Mouse (Mus musculus) NIH3T3 (cell line): ENCODE measurements at regions not wholly inside any gene's neighbourhood (a gene's known extent, or its start where the extent isn't known, plus 50 kb on each side); places are given as distances from the start of the nearest gene placed in this dataset.
"Not testable (repeated sequence)": the region's sequence is repeated elsewhere in the genome, so short reads cannot be mapped to it uniquely, and the experiment has no call there.

ENCODE experiments used
- DNase-seq: peaks from one replicate; pipeline ENCODE4 v3.0.0-alpha.2; 2012; ENCODE audit warnings: low read depth

DNA sequence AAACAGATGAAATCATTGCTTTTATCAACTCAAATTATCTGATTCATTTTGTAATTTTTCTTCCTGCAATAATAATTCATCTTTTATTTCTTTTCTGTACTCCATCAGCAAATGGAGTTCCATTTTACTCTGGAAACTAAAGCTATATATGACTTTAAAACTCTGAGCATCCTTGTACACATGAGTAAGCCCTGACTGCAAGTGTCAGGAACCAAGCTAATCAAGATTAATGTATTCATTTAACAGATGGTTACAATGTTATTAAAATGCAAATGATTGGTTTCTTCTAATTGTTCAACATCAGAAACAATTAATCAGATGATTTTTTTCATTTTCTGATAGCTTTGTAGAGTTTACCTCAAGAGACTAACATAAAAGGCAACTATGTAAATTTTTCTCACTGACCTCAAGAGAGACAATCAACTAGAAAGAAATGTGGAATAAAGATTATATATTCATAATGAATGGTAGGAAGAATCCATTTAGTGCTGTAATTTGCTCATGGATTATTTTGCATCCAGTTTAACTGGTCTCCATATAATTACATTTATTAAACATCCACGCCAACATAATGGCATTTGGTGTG is 1064.5 kb downstream of the Basp1 start:
- DNase-seq = no peak

DNA sequence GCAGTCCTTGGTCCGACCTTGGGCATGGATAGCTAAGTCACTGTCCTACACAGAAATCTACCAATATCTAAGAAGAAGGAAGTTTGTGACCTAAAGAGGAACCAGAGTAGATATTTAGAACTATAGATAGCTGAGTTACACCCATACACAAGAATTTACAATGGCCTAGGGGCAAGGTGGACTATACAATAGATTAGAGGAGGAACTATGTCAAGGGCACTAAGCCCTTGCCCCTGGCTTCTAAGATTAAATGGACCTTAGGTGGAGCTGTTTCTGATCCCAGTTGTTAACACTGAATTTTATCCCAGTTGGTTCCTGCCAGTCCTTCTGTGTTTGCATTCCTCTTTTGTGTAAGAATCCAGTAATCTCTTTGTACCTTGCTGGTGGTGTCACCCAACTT is 1077.7 kb downstream of the Basp1 start:
- DNase-seq = not testable (repeated sequence)

DNA sequence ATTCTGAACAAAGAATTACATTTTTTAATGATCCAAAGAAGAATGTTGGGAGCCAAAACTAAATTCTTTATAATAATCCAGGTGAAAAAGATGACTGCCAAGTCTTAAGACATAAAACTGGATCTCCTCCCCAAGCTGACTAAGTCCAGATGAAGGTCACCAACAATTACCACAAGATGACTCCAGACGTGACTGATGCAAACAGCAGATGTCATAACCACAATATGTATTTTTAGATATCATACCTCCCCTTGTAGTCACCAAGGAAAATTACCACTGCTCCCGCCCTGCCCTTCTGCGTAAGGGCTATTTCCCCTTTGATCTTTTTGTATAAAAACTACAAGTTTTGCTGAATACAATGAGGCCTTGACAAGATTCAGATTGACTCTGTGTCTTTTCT is 1110.4 kb downstream of the Basp1 start:
- DNase-seq = not testable (repeated sequence)

DNA sequence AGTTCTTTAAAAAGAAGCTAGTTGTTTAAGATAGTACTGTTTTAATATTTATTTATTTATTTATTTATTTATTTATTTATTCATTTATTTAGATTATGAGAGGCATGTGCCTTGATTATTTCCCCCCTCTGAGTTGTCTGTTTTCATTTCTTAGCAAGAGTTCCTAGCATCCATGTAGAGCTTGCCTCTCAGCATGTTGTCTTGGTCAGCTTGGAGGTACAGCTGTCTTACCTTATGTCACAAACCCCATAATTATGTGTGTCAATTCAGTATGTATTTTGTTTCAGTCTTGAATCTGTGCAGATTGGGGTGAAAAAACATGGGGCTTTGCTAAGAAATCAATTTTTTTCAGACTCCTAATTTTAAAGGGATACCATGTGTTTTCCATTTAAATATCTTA is 1116.3 kb downstream of the Basp1 start:
- no peak for DNase-seq

DNA sequence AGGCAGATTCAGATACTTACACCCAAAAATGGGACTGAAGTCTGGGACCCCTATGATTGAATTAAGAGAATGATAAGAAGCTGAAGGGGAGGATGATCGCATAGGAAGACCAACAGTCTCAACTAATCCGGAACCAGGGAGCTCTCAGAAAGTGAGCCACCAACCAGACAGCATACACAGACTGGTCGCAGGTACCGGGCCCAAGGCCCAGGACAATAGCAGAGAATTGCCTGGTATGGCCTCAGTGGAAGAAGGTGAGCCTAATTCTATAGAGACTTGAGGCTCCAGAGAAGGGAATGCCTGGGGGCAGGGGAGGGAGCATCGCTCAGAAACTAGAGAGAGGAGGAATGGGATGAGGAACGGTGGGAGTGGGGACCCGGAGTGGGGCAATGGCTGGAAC is 1116.8 kb downstream of the Basp1 start:
- no peak for DNase-seq

DNA sequence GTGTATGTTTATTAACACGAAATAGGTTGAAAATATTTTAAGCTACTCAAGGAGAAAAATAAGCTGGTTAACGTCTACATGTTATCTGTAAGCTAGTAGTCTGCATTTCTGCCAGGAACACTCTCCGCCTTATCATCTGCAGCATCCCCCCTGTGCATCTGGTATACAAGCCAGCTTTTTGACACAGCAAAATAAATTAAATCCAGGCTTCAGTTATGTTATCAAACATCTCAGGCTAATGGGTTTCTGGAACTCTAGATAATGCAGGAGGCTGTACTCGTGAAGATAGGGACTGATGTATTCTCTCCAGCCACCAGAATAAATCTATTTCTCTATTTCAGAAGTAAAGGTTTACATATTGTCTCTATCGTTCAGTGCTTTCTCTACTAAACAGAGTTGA is 1138.5 kb downstream of the Basp1 start:
- DNase-seq = no peak

DNA sequence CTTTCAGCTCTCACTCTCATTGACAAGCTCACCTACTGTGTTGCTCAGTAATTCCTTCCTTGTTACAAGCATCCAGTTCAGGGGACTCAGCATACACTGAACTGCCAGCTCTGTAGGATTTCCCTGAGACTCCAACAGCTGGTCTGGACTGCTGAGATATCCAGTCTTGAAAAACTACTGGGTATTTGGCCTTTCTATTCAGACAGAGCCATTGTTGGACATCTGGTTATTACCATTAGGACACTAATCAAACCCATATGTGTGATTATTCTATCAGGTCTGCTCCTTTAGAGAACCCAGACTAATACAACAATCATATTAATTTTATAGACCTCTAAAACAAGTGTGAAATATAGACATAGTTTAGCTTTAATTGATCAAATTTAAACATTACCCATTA is 1146.2 kb downstream of the Basp1 start:
- DNase-seq = no peak
